Mouse (Mus musculus) heart, embryonic 14.5 days (tissue): ENCODE measurements around the gene Cox7b. TPM values are rescaled to one million over a fixed set of nuclear protein-coding genes. Genes with fewer than 3 reads are reported as not detected.

ENCODE experiments used
- ATAC-seq: fragments of 200-750 bp; cut with Nextera tagmentation; 2 replicates; pipeline ENCODE4 v1.8.0; 2017; ENCODE audit warnings: low read depth, moderate TSS enrichment; ENCODE audit not compliant: insufficient number of reproducible peaks, insufficient read depth, low FRiP score
- H3K27ac ChIP-seq, 2 experiments: fragments of 200-500 bp in 1 of 2; fragments of 300-500 bp in 1 of 2; sonication (generic) in 1 of 2; replicated peaks in 1 of 2; 2 replicates each; pipeline ENCODE4 v1.5.1; 2012 to 2014; ENCODE audit warnings: low read depth in 2 of 2, low read length in 2 of 2, control low read depth in 1 of 2, mild to moderate bottlenecking in 1 of 2, mixed read lengths in 1 of 2; ENCODE audit not compliant: control insufficient read depth in 1 of 2, insufficient read depth in 1 of 2
- H3K27me3 ChIP-seq: fragments of 300-500 bp; sonication (generic); 2 replicates; pipeline ENCODE4 v1.6.1; 2014; ENCODE audit warnings: mild to moderate bottlenecking, low read length, control low read depth; ENCODE audit not compliant: control insufficient read depth, insufficient read depth
- H3K36me3 ChIP-seq: fragments of 300-500 bp; sonication (generic); 2 replicates; pipeline ENCODE4 v1.6.1; 2014; ENCODE audit warnings: mild to moderate bottlenecking, control low read depth, low read length, mixed read lengths; ENCODE audit not compliant: control insufficient read depth, insufficient read depth
- H3K4me1 ChIP-seq, 2 experiments: fragments of 200-500 bp in 1 of 2; fragments of 300-500 bp in 1 of 2; sonication (generic) in 1 of 2; 2 replicates each; pipeline ENCODE4 v1.6.1; 2012 to 2014; ENCODE audit warnings: low read length in 2 of 2, control low read depth in 1 of 2, mixed read lengths in 1 of 2; ENCODE audit not compliant: control insufficient read depth in 2 of 2, insufficient read depth in 2 of 2
- H3K4me2 ChIP-seq: fragments of 300-500 bp; sonication (generic); 2 replicates; pipeline ENCODE4 v1.6.1; 2014; ENCODE audit warnings: mild to moderate bottlenecking, low read length
- H3K4me3 ChIP-seq, 2 experiments: fragments of 200-500 bp in 1 of 2; fragments of 300-500 bp in 1 of 2; sonication (generic) in 1 of 2; 2 replicates each; pipeline ENCODE4 v1.5.1; 2012 to 2014; ENCODE audit warnings: low read length in 2 of 2, mild to moderate bottlenecking in 2 of 2, control low read depth in 1 of 2, low read depth in 1 of 2, moderate library complexity in 1 of 2; ENCODE audit not compliant: control insufficient read depth in 1 of 2, insufficient read depth in 1 of 2
- H3K9ac ChIP-seq: fragments of 300-500 bp; sonication (generic); 2 replicates; pipeline ENCODE4 v1.6.1; 2014; ENCODE audit warnings: mild to moderate bottlenecking, low read length
- H3K9me3 ChIP-seq: fragments of 300-500 bp; sonication (generic); 2 replicates; pipeline ENCODE4 v1.6.1; 2016; ENCODE audit warnings: low read length, control low read depth; ENCODE audit not compliant: control insufficient read depth
- WGBS: fragments of 180-500 bp; shearing (Covaris S2); extraction: QIAGEN DNeasy Blood & Tissue Kit; methylation state at CpG from one replicate; pipeline ENCODE4 v1.1.7; 2014; 5-methylcytosine and 5-hydroxymethylcytosine counted together
- polyA plus RNA-seq: library from polyadenylated mRNA; unstranded; fragments of >200 nt; fragmentation: Nextera tagmentation; extraction: Ambion mirVana; gene quantifications from 2 replicates; pipeline ENCODE4 v1.2.1, GENCODE M21; 2014

Cox7b gene
- polyA plus RNA-seq, 1 experiment from 2014 or later = 1,079 TPM

DNA sequence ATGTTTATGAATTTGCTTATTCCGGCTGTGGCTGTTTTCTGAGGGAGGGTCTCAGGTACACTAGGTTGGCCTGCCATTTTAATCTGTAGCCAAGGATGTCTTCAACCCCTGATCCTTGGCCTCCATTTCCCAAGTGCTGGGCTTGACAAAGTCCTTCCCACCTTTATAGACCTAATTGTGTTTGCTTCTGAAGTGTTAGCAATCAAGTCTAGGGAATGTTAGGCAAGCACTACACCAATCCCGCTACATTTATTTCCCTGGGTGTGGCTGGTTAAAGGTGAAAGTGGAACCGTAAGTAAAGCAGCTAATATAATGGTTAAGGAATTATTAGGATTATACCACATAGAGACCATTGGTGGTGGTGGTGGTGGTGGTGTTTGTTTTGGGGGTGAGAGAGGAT, 1.6 kb downstream of the Cox7b start:
- H3K9ac ChIP-seq = peak overlapping the region; percentile 81

DNA sequence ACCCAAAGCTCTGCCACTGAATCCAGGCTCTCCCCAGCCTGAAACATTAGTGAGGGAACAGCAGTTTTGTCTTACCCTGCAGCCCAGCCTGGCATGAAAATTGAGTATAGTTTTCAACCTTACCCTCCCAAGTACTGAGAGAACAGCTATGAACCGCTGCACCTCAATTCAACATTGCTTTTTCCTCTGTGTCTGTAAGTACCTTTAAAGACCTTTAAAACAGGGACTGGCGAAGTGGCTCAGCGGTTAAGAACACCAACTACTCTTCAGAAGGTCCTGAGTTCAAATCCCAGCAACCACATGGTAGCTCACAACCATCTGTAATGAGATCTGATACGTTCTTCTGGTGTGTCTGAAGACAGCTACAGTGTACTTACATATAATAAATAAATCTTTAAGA, 2.0 kb downstream of the Cox7b start:
- H3K36me3 ChIP-seq = peaks cover 40% of the 10 kb centered on the region
- H3K27ac ChIP-seq = no peak overlapping the region
- H3K9me3 ChIP-seq = no peaks in the 10 kb centered on the region
- H3K4me2 ChIP-seq = peak overlapping the region; percentile 60
- 85% methylated on average over 4 of the region's 4 CpGs for WGBS
- H3K4me1 ChIP-seq = no peaks in the 10 kb centered on the region; a peak in 1 of 4 replicates
- no peak overlapping the region; the same call in 1 of the 2 replicates for H3K9ac ChIP-seq
- ATAC-seq = no peak
- no peaks in the 10 kb centered on the region for H3K27me3 ChIP-seq
- H3K4me3 ChIP-seq = peak overlapping the region; percentile 22 to 52; a peak in 3 of 4 replicates

More for the DNA sequence above, 1.6 kb downstream of the Cox7b start:
- WGBS = 73% methylated on average over 3 of the region's 3 CpGs
- Histone ChIP-seq H3K27ac (no peak overlapping the region), H3K36me3 (peaks cover 37% of the 10 kb centered on the region), H3K4me2 (peak overlapping the region; percentile 60), H3K4me3 (peak overlapping the region; percentile 22 to 52; a peak in 3 of 4 replicates), H3K9me3 (no peaks in the 10 kb centered on the region), H3K4me1 (no peaks in the 10 kb centered on the region; a peak in 1 of 4 replicates), H3K27me3 (no peaks in the 10 kb centered on the region)
- no peak for ATAC-seq

- H3K9ac ChIP-seq = peak within 1 kb of the TSS; percentile 71
- H3K36me3 ChIP-seq = peaks cover 11% of the 10 kb centered on the region
- peak within 1 kb of the TSS; percentile 53 to 76 for H3K4me3 ChIP-seq
- H3K9me3 ChIP-seq = no peaks in the 10 kb centered on the region
- H3K27me3 ChIP-seq = no peaks in the 10 kb centered on the region
- H3K4me1 ChIP-seq = no peaks in the 10 kb centered on the region; a peak in 1 of 4 replicates
- H3K27ac ChIP-seq = peak within 1 kb of the TSS; percentile 81 to 84
- WGBS = 17% methylated on average over 36 of the region's 36 CpGs
- peak within 1 kb of the TSS; percentile 62 for H3K4me2 ChIP-seq
- ATAC-seq = peak; percentile 96
Measured at GRCm38 (mm10) chrX:106026418-106027342, 11.2 kb downstream of the Cox7b start, which contains the start of gene Atp7a. TSS of gene Atp7a (plus strand) at chrX:106027276.

- Histone ChIP-seq H3K9me3 (no peaks in the 10 kb centered on the region), H3K4me3 (peak overlapping the region; percentile 53 to 76), H3K36me3 (peaks cover 5% of the 10 kb centered on the region; the same call in 1 of the 2 replicates), H3K4me1 (no peaks in the 10 kb centered on the region; a peak in 1 of 4 replicates), H3K9ac (peak overlapping the region; percentile 71), H3K27ac (peak overlapping the region; percentile 81 to 84), H3K4me2 (peak overlapping the region; percentile 60), H3K27me3 (no peaks in the 10 kb centered on the region)
- WGBS = 17% methylated on average over 8 of the region's 8 CpGs
- ATAC-seq = no peak
Measured at GRCm38 (mm10) chrX:106027343-106027674, 11.8 kb downstream of the Cox7b start.

GRCm38 (mm10) chrX:106030176-106030575, 14.7 kb downstream of the Cox7b start:
- WGBS = 62% methylated on average over 5 of the region's 5 CpGs

GRCm38 (mm10) chrX:106031124-106031523, 15.6 kb downstream of the Cox7b start:
- Histone ChIP-seq H3K27me3 (no peaks in the 10 kb centered on the region), H3K4me3 (no peak overlapping the region), H3K9ac (no peak overlapping the region), H3K4me1 (no peaks in the 10 kb centered on the region; a peak in 1 of 4 replicates), H3K36me3 (no peaks in the 10 kb centered on the region), H3K27ac (no peak overlapping the region), H3K9me3 (no peaks in the 10 kb centered on the region), H3K4me2 (no peak overlapping the region)
- ATAC-seq = no peak

More at GRCm38 (mm10) chrX:106030176-106030575, 14.7 kb downstream of the Cox7b start:
- Histone ChIP-seq H3K9me3 (no peaks in the 10 kb centered on the region), H3K9ac (no peak overlapping the region), H3K4me2 (no peak overlapping the region), H3K27me3 (no peaks in the 10 kb centered on the region), H3K4me3 (no peak overlapping the region), H3K36me3 (no peaks in the 10 kb centered on the region), H3K27ac (no peak overlapping the region), H3K4me1 (no peaks in the 10 kb centered on the region; a peak in 1 of 4 replicates)
- no peak for ATAC-seq

DNA sequence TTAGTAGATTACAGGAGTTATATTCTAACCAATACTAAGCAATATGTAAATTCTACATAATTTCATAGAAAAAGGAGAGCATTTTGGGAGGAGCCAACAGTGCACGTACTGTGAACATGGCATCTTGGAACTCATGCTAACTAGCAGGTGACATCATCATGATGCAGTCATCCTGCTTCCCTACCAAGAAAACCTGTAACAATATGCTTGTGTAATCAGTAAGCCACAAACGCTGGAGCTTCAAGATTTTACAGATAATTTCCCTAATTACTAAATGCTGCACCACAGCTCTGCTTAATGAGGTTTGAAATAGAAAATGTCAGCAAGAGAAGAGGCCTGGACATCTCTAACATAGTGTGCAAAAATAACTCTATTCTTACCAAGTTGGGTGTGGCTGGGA, 20.2 kb downstream of the Cox7b start:
- H3K4me1 ChIP-seq = no peaks in the 10 kb centered on the region
- H3K9ac ChIP-seq = no peak overlapping the region
- H3K27me3 ChIP-seq = no peaks in the 10 kb centered on the region
- H3K9me3 ChIP-seq = no peaks in the 10 kb centered on the region
- no peak for ATAC-seq
- H3K36me3 ChIP-seq = no peaks in the 10 kb centered on the region
- no peak overlapping the region for H3K4me3 ChIP-seq
- 54% methylated on average over 2 of the region's 2 CpGs for WGBS
- H3K4me2 ChIP-seq = no peak overlapping the region
- no peak overlapping the region for H3K27ac ChIP-seq
